Mouse (Mus musculus) ES-Bruce4 (cell line): ENCODE data around the gene Foxo1. TPM values are rescaled to one million over a fixed set of nuclear protein-coding genes. Genes with fewer than 3 reads are reported as not detected.
A peak's percentile ranks its signal among the peaks of the same experiment; 100 is the strongest.

Experiments
- H3K27ac ChIP-seq: 2 replicates; pipeline ENCODE4 v1.5.1; 2012; ENCODE audit warnings: low read length, inconsistent platforms; ENCODE audit not compliant: insufficient read depth
- H3K27me3 ChIP-seq: 2 replicates; pipeline ENCODE4 v1.6.1; 2012; ENCODE audit warnings: mild to moderate bottlenecking, low read length, inconsistent platforms; ENCODE audit not compliant: control insufficient read depth, poor library complexity, insufficient read depth, severe bottlenecking
- H3K36me3 ChIP-seq: 2 replicates; pipeline ENCODE4 v1.6.1; 2012; ENCODE audit warnings: inconsistent platforms, mild to moderate bottlenecking, low read length, moderate library complexity; ENCODE audit not compliant: control insufficient read depth, poor library complexity, insufficient read depth, severe bottlenecking
- H3K4me1 ChIP-seq: one replicate; pipeline ENCODE4 v1.8.1; 2011; ENCODE audit warnings: low read length; ENCODE audit not compliant: control insufficient read depth, insufficient read depth
- H3K4me3 ChIP-seq: 2 replicates; pipeline ENCODE4 v1.5.1; 2011; ENCODE audit warnings: low read depth, mild to moderate bottlenecking, low read length
- H3K9ac ChIP-seq: 2 replicates; pipeline ENCODE4 v1.6.1; 2012; ENCODE audit warnings: low read depth, mild to moderate bottlenecking, inconsistent platforms; ENCODE audit not compliant: poor library complexity, severe bottlenecking
- H3K9me3 ChIP-seq: replicated peaks from 2 replicates; pipeline ENCODE4 v1.6.1; 2012; ENCODE audit warnings: mild to moderate bottlenecking, low read length, inconsistent platforms; ENCODE audit not compliant: control insufficient read depth, poor library complexity, insufficient read depth, severe bottlenecking
- CTCF ChIP-seq: IDR thresholded peaks from one replicate; pipeline ENCODE4 v1.8.1; 2011; ENCODE audit warnings: low read depth, low read length
- EP300 ChIP-seq: IDR thresholded peaks from 2 replicates; pipeline ENCODE4 v1.6.1; 2011; ENCODE audit warnings: low read depth, low read length; ENCODE audit not compliant: insufficient read depth
- POLR2A ChIP-seq: IDR thresholded peaks from one replicate; pipeline ENCODE4 v1.8.1; 2011; ENCODE audit warnings: low read length; ENCODE audit not compliant: insufficient read depth
- polyA plus RNA-seq: library from polyadenylated mRNA; stranded (reverse); fragments of >200 nt; gene quantifications from 2 replicates; pipeline ENCODE4 v1.2.4, GENCODE M21; 2011; ENCODE audit warnings: low read depth; ENCODE audit not compliant: missing spikeins, insufficient read depth, insufficient read length

Foxo1 gene
- polyA plus RNA-seq, 1 experiment: 22.9 TPM

DNA sequence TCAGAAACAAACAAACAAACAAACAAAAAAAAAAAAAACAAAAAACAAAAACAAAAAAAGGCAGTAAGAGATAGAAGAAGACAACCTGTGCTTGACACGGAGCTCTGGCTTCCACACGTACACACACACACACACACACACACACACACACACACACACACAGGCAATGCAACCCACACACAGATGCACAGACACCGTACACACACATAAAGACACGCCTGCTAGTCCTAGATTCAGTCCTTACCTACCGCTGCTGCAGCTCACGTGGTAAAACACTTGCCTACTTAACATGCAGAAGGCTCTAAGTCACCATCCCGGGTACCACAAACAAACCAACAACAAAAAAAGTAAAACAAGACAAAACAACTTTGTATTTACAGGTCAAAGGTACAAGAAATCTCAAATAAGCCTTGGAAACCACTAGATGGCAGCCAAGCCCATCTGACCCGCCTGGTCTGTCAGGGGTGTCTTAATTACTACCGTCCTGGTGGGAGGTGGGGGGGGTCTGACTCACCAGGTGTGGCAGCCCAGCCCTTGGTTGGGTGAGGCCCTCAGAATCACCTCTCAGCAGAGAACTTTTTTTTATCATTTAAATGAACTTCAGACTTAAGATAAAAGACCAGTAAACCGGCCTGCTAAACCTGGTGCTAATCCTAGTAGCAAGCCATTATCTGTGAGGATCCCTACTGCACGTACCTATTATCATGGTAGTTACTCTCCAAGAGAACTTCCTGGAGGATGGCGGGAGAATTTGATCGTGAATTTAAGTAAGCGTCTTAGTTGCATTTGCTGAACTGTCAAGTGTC is 14.3 kb upstream of the Foxo1 start:
- peaks cover 4% of the 10 kb centered on the region for H3K4me1 ChIP-seq
- H3K4me3 ChIP-seq: no peak overlapping the region
- no peak overlapping the region for H3K9ac ChIP-seq
- no peak for TF ChIP-seq POLR2A
- peak; percentile 97 for TF ChIP-seq EP300
- peak; percentile 75 for TF ChIP-seq CTCF
- H3K27ac ChIP-seq: peak overlapping the region; percentile 72
- H3K27me3 ChIP-seq: no peaks in the 10 kb centered on the region
- no peaks in the 10 kb centered on the region for H3K9me3 ChIP-seq
- H3K36me3 ChIP-seq: no peaks in the 10 kb centered on the region

DNA sequence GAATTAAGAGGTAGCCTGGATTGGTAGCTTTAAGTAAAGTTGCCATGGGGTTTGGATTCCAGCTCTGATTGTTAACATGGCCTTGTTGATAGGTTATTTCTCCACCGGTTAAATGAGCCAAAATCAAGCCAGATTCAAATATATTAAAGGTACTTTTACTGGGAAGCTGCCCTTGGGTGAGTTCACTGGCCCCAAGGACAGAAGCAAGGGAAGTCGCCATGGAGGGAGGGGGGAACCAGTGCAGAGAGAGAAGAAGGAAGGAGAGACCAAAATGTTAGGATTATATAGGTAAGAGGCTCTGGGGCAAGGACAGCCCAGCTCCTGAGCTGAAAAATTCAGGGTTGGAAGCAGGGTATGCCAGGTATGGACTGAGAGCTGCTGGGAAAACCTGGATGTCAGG is 13.6 kb upstream of the Foxo1 start:
- no peak overlapping the region for H3K9ac ChIP-seq
- peak overlapping the region; percentile 72 for H3K27ac ChIP-seq
- H3K9me3 ChIP-seq: no peaks in the 10 kb centered on the region
- no peaks in the 10 kb centered on the region for H3K27me3 ChIP-seq
- no peak overlapping the region for H3K4me3 ChIP-seq
- H3K4me1 ChIP-seq: peaks cover 4% of the 10 kb centered on the region
- no peak for TF ChIP-seq POLR2A
- TF ChIP-seq CTCF: no peak
- TF ChIP-seq EP300: no peak
- no peaks in the 10 kb centered on the region for H3K36me3 ChIP-seq

DNA sequence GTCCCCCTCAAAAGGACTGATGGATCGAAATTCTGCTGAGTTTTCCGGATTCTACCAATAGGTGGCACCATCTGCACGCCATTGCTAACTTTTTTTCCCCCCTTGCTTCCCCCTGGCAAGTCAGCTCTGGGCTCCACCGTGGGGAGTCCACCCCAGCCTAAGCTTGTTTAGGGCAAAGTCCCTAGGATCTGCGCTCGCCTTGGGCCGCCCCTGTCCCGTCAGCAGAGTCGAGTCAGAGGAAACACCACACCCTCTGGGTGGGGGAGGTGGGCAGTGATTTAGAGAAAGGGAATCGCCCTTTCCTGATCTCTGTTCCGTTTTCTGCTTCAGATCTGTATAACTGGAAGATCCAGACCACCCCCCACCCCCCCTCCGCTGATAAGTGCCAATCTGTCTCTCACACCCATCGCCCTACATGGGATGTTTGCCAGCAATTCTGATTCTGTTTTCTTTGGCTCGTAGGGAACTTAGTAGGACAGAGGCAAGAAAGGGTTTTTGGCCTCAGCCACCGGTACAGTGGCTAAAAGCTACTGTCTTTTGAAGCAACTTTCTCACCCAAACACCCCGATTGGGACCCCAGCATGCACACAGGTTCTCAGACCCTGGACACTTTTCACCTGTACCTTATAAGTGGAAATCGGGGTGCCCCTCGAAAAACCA is 10.2 kb upstream of the Foxo1 start:
- Histone ChIP-seq H3K36me3 (no peaks in the 10 kb centered on the region), H3K4me3 (peak overlapping the region; percentile 13; the same call in 1 of the 2 replicates), H3K27me3 (no peaks in the 10 kb centered on the region), H3K4me1 (peaks cover 4% of the 10 kb centered on the region), H3K9me3 (no peaks in the 10 kb centered on the region), H3K9ac (no peak overlapping the region), H3K27ac (no peak overlapping the region)
- TF ChIP-seq EP300 (no peak), POLR2A (no peak), CTCF (peak; percentile 58)

DNA sequence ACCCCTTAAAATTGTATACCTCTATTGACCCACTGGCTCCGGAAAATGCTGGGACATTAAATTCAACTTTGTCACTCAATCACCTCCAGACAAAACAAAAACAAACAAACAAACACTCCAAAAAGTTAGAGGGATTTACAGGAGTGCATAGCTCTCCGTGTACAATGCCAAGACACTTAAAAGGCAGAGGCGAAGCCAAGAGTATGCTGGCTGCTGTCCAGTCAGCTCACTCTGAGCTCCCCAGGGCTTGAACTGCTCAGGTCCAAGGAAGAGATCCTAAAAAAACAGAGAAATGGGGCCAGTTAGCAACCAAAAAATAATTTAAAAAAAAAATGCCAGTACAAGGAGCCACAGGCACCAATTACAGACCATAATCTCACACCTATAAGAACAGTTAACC is 9.6 kb upstream of the Foxo1 start:
- no peaks in the 10 kb centered on the region for H3K27me3 ChIP-seq

DNA sequence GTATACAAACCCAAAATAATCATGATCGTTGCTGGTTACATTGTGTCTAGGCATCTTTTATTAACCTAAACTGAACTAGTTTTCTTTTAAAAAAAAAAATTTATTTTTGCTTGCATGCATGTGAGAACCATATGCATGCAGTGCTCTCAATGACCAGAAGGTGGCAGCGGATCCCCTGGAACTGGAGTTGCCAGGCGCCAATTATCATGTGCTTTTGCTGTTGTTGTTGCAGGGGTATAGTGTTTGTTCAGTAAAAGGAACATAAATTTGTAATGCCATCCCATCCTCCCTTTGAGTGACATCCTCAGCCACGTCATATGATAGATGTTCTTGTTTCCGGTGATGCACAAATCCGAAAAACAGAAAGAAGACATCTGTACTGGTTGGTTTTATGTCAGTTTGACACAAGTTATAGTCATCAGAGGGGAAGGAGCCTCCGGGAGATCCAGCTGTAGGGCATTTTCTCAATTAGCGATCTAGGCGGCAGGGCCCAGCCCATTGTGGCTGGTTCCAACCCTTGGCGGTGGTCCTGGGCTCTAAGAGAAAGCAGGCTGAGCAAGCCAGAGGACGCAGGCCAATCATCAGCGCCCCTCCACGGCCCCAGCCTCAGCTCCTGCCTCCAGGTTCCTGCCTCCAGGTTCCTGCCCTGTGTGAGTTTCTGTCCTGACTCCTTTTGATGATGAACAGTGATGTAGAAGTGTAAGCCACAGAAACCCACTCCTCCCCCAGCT is 5.5 kb upstream of the Foxo1 start:
- Histone ChIP-seq H3K27ac (no peak overlapping the region), H3K36me3 (no peaks in the 10 kb centered on the region), H3K4me3 (no peak overlapping the region), H3K9ac (no peak overlapping the region), H3K9me3 (no peaks in the 10 kb centered on the region), H3K27me3 (no peaks in the 10 kb centered on the region), H3K4me1 (no peaks in the 10 kb centered on the region)
- peak; percentile 77 for TF ChIP-seq CTCF
- no peak for TF ChIP-seq EP300
- no peak for TF ChIP-seq POLR2A

More for the DNA sequence above, 9.6 kb upstream of the Foxo1 start:
- Histone ChIP-seq H3K9me3 (no peaks in the 10 kb centered on the region), H3K36me3 (no peaks in the 10 kb centered on the region), H3K9ac (no peak overlapping the region), H3K27ac (no peak overlapping the region), H3K4me1 (peaks cover 4% of the 10 kb centered on the region), H3K4me3 (no peak overlapping the region)
- no peak for TF ChIP-seq POLR2A
- TF ChIP-seq CTCF: no peak
- TF ChIP-seq EP300: no peak

DNA sequence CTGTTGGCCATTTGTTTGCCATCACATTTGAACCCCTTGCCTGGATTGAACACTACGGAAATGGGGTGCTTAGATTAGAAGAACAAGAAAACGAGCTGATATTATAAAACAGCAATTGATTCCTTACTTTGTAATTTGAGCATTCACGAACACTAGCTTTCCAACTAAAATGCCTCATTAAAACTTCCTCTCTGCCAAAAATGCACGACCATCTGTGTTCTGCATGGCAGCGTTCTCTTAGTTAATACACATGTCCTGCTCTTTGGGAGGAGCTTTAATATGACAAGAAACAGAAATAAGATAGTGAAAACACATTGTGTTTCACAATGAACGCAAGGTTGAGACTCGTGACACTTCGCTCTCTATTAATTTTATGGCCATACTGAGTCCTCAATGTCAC is 3.8 kb upstream of the Foxo1 start:
- no peaks in the 10 kb centered on the region for H3K36me3 ChIP-seq
- H3K4me1 ChIP-seq: no peaks in the 10 kb centered on the region
- H3K9ac ChIP-seq: no peak overlapping the region
- no peak for TF ChIP-seq POLR2A
- no peak for TF ChIP-seq CTCF
- TF ChIP-seq EP300: no peak
- no peaks in the 10 kb centered on the region for H3K27me3 ChIP-seq
- no peak overlapping the region for H3K4me3 ChIP-seq
- no peak overlapping the region for H3K27ac ChIP-seq
- H3K9me3 ChIP-seq: no peaks in the 10 kb centered on the region
